Mouse (Mus musculus): ENCODE data around the gene Tuft1.

DNA sequence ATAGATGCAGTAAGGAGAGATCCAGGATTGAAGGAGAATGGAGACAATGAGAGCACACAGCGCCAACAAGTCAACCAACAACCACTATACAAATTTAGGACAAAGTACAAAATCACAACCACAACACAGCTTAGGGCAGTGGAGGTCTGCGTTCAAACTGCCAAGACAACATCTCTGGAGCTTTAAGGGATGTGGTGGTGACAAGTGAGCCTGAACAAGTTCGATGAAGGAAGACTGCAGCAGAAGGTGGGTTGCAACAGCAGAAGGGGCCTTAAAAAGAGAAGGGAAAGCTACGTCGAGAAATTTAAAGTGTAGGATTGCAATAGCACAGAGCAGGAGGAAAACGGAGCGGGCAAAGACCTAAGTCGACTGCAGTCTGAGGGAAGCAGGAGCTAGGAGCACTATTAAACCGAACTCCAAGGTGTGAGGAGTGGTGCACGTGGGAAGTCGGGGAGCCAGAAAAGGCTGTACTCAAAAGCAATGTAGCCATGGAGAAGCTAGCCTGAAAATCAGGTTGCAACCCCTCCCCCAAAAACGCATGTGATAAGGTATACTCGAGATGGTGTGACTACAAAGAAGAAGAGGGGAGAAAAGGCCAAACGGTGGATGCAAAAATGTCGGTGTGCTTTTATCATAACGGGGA, 77.4 kb downstream of the Tuft1 start:
- no peak for TF ChIP-seq CTCF (IDR thresholded peaks at IDR 0.05)
- no peak for TF ChIP-seq EP300 (IDR thresholded peaks at IDR 0.05)
